Mouse (Mus musculus) CH12.LX (cell line): ENCODE results near the gene Tlk2.

Source experiments
- BHLHE40 ChIP-seq: IDR thresholded peaks from 2 replicates; pipeline ENCODE4 v1.6.1; 2011; ENCODE audit warnings: mild to moderate bottlenecking, low read depth, low read length, improper control_type of control experiment
- CHD2 ChIP-seq: IDR thresholded peaks from 2 replicates; pipeline ENCODE4 v1.6.1; 2011; ENCODE audit warnings: low read length, improper control_type of control experiment
- CTCF ChIP-seq, 2 experiments: IDR thresholded peaks in 1 of 2; conservative IDR thresholded peaks in 1 of 2; 2 replicates each; pipeline ENCODE4 v1.5.1; 2011 to 2012; ENCODE audit warnings: low read depth in 2 of 2, low read length in 2 of 2, improper control_type of control experiment in 1 of 2, inconsistent platforms in 1 of 2, mild to moderate bottlenecking in 1 of 2, moderate library complexity in 1 of 2
- JUND ChIP-seq: conservative IDR thresholded peaks from 2 replicates; pipeline ENCODE4 v1.6.1; 2011; ENCODE audit warnings: low read depth, low read length, improper control_type of control experiment
- MAX ChIP-seq: IDR thresholded peaks from 2 replicates; pipeline ENCODE4 v1.6.1; 2011; ENCODE audit warnings: low read length, improper control_type of control experiment
- MEF2A ChIP-seq: IDR thresholded peaks from 2 replicates; pipeline ENCODE4 v1.6.1; 2014; ENCODE audit warnings: low read depth, mild to moderate bottlenecking, inconsistent platforms, low read length, improper control_type of control experiment, borderline replicate concordance
- MXI1 ChIP-seq: IDR thresholded peaks from 2 replicates; pipeline ENCODE4 v1.6.1; 2011; ENCODE audit warnings: mild to moderate bottlenecking, low read depth, low read length, improper control_type of control experiment
- POLR2A ChIP-seq: IDR thresholded peaks from 2 replicates; pipeline ENCODE4 v1.6.1; 2011; ENCODE audit warnings: low read depth, mild to moderate bottlenecking, improper control_type of control experiment, low read length
- POLR2AphosphoS2 ChIP-seq: IDR thresholded peaks from 2 replicates; pipeline ENCODE4 v1.6.1; 2011; ENCODE audit warnings: low read depth, low read length, improper control_type of control experiment
- SMC3 ChIP-seq: IDR thresholded peaks from 2 replicates; pipeline ENCODE4 v1.6.1; 2011; ENCODE audit warnings: low read depth, low read length, improper control_type of control experiment
- TBP ChIP-seq: conservative IDR thresholded peaks from 2 replicates; pipeline ENCODE4 v1.6.1; 2011; ENCODE audit warnings: low read depth, low read length, improper control_type of control experiment
- UBTF ChIP-seq: IDR thresholded peaks from 2 replicates; pipeline ENCODE4 v1.6.1; 2012; ENCODE audit warnings: low read depth, mild to moderate bottlenecking, inconsistent platforms, low read length, improper control_type of control experiment, moderate library complexity
- ZNF384 ChIP-seq: IDR thresholded peaks from 2 replicates; pipeline ENCODE4 v1.6.1; 2012; ENCODE audit warnings: low read depth, low read length, improper control_type of control experiment, inconsistent platforms

DNA sequence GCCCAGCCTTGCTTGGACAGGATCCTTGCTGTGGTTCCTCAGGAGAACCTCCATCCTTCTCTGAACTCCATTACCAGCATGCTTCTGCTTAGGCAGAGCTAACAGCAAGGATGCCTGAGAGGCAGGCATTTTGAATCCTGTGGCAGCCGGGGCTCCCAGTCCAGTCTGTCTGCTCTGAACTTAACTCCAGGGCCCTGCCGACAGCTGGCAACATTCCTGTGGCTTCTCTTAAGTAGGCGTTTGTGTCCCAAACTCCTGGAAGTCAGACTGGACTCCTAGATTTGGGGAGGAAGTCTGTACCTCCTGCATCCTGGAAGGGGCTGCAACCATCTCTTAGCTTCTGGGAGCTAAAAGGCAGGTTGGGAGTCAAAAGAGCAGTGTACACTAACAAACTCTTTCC lies 110.8 kb downstream of the Tlk2 start:
- no peak for TF ChIP-seq CTCF (conservative IDR thresholded peaks at IDR 0.05 in 1 of 2, IDR thresholded peaks at IDR 0.05 in 1 of 2; ENCODE audit: low read depth in 2 of 2, low read length in 2 of 2)
- TF ChIP-seq POLR2A = no peak
- TF ChIP-seq POLR2AphosphoS2 = no peak
- TF ChIP-seq SMC3 = no peak
- TF ChIP-seq MAX = no peak
- no peak for TF ChIP-seq ZNF384
- TF ChIP-seq BHLHE40 = no peak
- no peak for TF ChIP-seq MEF2A
- no peak for TF ChIP-seq MXI1
- no peak for TF ChIP-seq TBP
- no peak for TF ChIP-seq CHD2
- TF ChIP-seq UBTF = no peak
- no peak for TF ChIP-seq JUND
